Mouse (Mus musculus) cerebellum, adult 2 months (tissue): ENCODE results near the gene Gm28230.

Experiments used
- CTCF ChIP-seq: fragments of 200-500 bp; IDR thresholded peaks from 2 replicates; pipeline ENCODE4 v1.5.1; 2011; ENCODE audit warnings: low read depth, mild to moderate bottlenecking, control low read depth, low read length, moderate library complexity, borderline replicate concordance; ENCODE audit not compliant: insufficient read depth
- POLR2A ChIP-seq: fragments of 200-500 bp; IDR thresholded peaks from 2 replicates; pipeline ENCODE4 v1.6.1; 2011; ENCODE audit warnings: low read length, control low read depth, borderline replicate concordance; ENCODE audit not compliant: insufficient read depth

GRCm38 (mm10) chr2:74763976-74764375 lies 37.4 kb downstream of the Gm28230 start:
- no peak for TF ChIP-seq POLR2A
- no peak for TF ChIP-seq CTCF
